Mouse (Mus musculus) kidney, embryonic 14.5 days (tissue): ENCODE measurements around the gene Slc11a2. TPM values are rescaled to one million over a fixed set of nuclear protein-coding genes. Genes with fewer than 3 reads are reported as not detected.
"Not testable (repeated sequence)": the region's sequence is repeated elsewhere in the genome, so short reads cannot be mapped to it uniquely, and the experiment has no call there.

ENCODE experiments used
- ATAC-seq: fragments of 200-750 bp; cut with Nextera tagmentation; 2 replicates; pipeline ENCODE4 v1.8.0; 2017; ENCODE audit warnings: moderate number of reproducible peaks, mild to moderate bottlenecking, moderate TSS enrichment, moderate library complexity; ENCODE audit not compliant: low FRiP score, low TSS enrichment
- H3K27ac ChIP-seq: fragments of 300-500 bp; sonication (generic); 2 replicates; pipeline ENCODE4 v1.5.1; 2014; ENCODE audit warnings: low read depth, mild to moderate bottlenecking, low read length, moderate library complexity, mixed read lengths
- H3K27me3 ChIP-seq: fragments of 300-500 bp; sonication (generic); 2 replicates; pipeline ENCODE4 v1.6.1; 2014; ENCODE audit warnings: mild to moderate bottlenecking, low read length; ENCODE audit not compliant: control insufficient read depth, insufficient read depth
- H3K36me3 ChIP-seq: fragments of 300-500 bp; sonication (generic); 2 replicates; pipeline ENCODE4 v1.6.1; 2014; ENCODE audit warnings: low read length, mixed read lengths; ENCODE audit not compliant: control insufficient read depth, insufficient read depth
- H3K4me1 ChIP-seq: fragments of 300-500 bp; sonication (generic); 2 replicates; pipeline ENCODE4 v1.6.1; 2014; ENCODE audit warnings: low read length, mixed read lengths; ENCODE audit not compliant: control insufficient read depth, insufficient read depth
- H3K4me2 ChIP-seq: fragments of 300-500 bp; sonication (generic); replicated peaks from 2 replicates; pipeline ENCODE4 v1.6.1; 2014; ENCODE audit warnings: low read depth, mild to moderate bottlenecking, low read length
- H3K4me3 ChIP-seq: fragments of 300-500 bp; sonication (generic); 2 replicates; pipeline ENCODE4 v1.5.1; 2014; ENCODE audit warnings: mild to moderate bottlenecking, low read length
- H3K9ac ChIP-seq: fragments of 300-500 bp; sonication (generic); 2 replicates; pipeline ENCODE4 v1.6.1; 2014; ENCODE audit warnings: low read depth, mild to moderate bottlenecking, low read length, moderate library complexity
- H3K9me3 ChIP-seq: fragments of 300-500 bp; sonication (generic); 2 replicates; pipeline ENCODE4 v1.6.1; 2016; ENCODE audit warnings: low read length; ENCODE audit not compliant: control insufficient read depth
- WGBS: fragments of 180-500 bp; shearing (Covaris S2); extraction: QIAGEN DNeasy Blood & Tissue Kit; methylation state at CpG from one replicate; pipeline ENCODE4 v1.1.7; 2014; 5-methylcytosine and 5-hydroxymethylcytosine counted together
- polyA plus RNA-seq: library from polyadenylated mRNA; unstranded; fragments of >200 nt; fragmentation: Nextera tagmentation; extraction: Ambion mirVana; gene quantifications from 2 replicates; pipeline ENCODE4 v1.2.1, GENCODE M21; 2014

Gene Slc11a2
- polyA plus RNA-seq, 1 experiment from 2014 or later, result 22.6 TPM

DNA sequence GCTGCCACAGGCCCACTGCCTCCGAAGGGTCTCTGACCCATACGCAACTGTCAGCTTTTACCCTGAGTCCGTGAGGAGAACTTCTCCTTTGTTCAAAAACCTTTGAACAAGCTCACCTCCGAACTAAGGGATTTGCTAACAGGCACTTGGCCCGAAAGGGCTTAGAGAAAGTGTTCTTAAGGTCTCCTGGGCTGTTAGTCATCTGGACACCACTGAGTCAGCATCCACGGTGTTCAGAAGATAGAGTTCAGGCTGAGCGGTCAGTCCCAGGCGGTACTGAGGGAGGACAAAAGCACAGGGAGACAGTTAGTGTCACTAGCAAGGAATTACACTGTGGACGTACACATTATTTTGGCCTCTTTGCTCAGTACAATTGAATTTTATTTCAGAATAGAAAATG lies 36.0 kb downstream of the Slc11a2 start:
- peaks cover 8% of the 10 kb centered on the region for H3K4me1 ChIP-seq
- no peak overlapping the region for H3K4me3 ChIP-seq
- H3K4me2 ChIP-seq, result no peak overlapping the region
- no peak overlapping the region for H3K9ac ChIP-seq
- no peaks in the 10 kb centered on the region for H3K27me3 ChIP-seq
- no peaks in the 10 kb centered on the region for H3K9me3 ChIP-seq
- peaks cover 6% of the 10 kb centered on the region for H3K36me3 ChIP-seq
- ATAC-seq, result no peak
- H3K27ac ChIP-seq, result no peak overlapping the region
- 41% methylated on average over 9 of the region's 9 CpGs for WGBS

DNA sequence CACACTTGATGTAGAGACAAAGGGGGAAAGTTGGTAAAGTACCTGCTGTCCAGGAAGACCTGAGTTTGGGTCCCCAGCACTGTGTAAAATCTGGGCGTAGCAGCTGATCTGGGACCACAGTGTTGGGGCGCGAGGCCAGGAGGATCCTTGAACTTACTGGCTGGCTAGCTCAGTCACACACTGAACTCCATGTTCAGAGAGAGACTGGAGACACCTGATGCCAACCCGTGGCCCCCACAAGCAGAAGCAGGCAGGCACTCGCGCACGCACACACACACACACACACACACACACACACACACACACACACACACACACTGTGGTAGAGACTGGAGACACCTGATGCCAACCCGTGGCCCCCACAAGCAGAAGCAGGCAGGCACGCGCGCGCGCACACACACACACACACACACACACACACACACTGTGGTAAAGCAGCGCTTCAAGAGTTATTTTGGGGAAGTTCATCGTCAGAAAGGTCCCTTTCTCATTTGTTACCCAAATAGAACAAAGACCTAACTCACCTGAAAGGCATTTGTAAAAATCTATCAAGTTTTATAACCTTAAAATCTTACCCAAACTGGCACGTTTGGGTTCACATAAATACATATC lies 36.5 kb downstream of the Slc11a2 start:
- ATAC-seq, result no peak
- 78% methylated on average over 16 of the region's 16 CpGs for WGBS
- H3K4me3 ChIP-seq, result no peak overlapping the region
- H3K4me2 ChIP-seq, result no peak overlapping the region
- H3K27ac ChIP-seq, result no peak overlapping the region
- peaks cover under 1% of the 10 kb centered on the region; the same call in 1 of the 2 replicates for H3K36me3 ChIP-seq
- peaks cover 8% of the 10 kb centered on the region for H3K4me1 ChIP-seq
- no peak overlapping the region for H3K9ac ChIP-seq
- H3K9me3 ChIP-seq, result no peaks in the 10 kb centered on the region
- H3K27me3 ChIP-seq, result no peaks in the 10 kb centered on the region

DNA sequence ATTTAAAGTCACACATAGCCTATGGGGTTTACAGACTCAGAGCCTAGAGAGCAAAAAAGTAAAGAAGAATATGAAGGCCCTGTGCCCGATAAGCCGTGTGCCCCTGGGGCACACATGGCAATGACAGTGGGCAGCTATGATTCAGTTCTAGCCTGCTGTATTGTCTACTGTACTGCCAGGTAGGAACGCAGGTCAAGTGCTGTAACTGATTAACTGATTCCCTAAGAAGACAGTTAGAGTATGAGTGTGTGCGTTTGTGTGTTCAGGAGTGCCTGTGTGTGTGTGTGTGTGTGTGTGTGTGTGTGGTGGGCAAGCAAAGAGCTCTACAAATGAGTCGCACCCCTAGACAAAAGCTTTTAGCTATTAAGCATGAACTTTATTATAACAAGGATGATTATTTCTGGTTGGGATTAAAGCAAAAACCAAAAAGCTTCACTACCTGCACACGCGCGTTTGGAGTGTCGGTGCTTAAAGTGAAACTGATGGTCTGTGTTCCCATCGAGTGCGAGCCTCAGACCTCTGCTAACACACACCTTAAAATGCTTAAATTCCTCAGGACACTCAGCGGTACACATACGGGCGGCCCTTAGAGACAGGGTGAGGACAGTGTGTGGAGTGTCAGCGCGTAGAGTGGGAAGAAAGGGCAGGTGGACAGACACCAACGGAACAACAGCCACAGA lies 37.2 kb downstream of the Slc11a2 start:
- Histone ChIP-seq H3K27me3 (no peaks in the 10 kb centered on the region), H3K9me3 (no peaks in the 10 kb centered on the region), H3K4me2 (no peak overlapping the region), H3K27ac (no peak overlapping the region), H3K9ac (no peak overlapping the region), H3K4me1 (peaks cover 8% of the 10 kb centered on the region), H3K36me3 (no peaks in the 10 kb centered on the region), H3K4me3 (no peak overlapping the region)
- no peak for ATAC-seq
- 89% methylated on average over 17 of the region's 17 CpGs for WGBS

DNA sequence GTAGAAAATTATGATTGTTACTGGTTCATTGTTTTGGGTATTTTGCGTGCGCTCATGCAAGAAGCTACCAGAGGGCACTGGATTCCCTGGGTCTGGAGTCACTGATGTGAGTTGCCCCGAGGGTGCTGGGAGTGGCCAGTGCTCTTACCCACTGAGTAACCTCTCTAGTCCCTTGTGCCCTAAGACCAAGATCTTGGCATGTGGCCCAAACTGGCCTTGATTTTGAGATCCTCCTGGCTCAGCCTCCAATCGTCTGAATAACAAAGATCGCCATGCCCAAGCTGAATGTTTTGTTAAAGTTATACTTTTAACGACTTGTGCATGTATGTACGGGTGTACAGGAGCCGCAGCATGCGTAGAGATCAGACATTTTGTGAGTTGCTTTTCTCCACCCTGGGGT lies 39.2 kb downstream of the Slc11a2 start:
- Histone ChIP-seq H3K4me3 (no peak overlapping the region), H3K27ac (no peak overlapping the region), H3K4me1 (peaks cover 8% of the 10 kb centered on the region), H3K9me3 (no peaks in the 10 kb centered on the region), H3K4me2 (no peak overlapping the region), H3K27me3 (no peaks in the 10 kb centered on the region), H3K9ac (no peak overlapping the region), H3K36me3 (no peaks in the 10 kb centered on the region)
- WGBS, result 88% methylated on average over 9 of the region's 9 CpGs
- no peak for ATAC-seq

DNA sequence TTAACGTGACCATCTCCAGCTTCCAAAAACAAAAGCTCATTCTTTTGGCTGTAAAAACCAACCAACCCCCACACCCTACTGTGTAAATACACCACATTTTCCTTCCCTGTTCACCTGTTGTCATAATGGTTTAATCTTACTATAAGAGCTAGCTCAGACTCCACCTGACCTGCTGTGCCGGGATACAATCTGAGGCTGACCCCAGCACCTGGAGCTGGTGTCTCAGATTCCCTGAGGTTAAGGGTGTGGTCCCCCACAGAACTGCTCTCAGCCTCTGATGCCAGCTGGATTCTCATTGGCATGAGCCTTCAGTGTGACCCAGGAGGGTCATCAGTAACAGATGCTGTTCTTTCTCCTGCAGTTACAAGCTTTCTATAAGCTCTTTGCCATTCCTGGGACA lies 44.8 kb downstream of the Slc11a2 start:
- no peaks in the 10 kb centered on the region for H3K4me1 ChIP-seq
- H3K27ac ChIP-seq, result no peak overlapping the region
- H3K36me3 ChIP-seq, result no peaks in the 10 kb centered on the region
- no peak overlapping the region for H3K4me3 ChIP-seq
- 53% methylated on average over 2 of the region's 2 CpGs for WGBS
- no peak overlapping the region for H3K4me2 ChIP-seq
- no peak overlapping the region for H3K9ac ChIP-seq
- no peak for ATAC-seq
- H3K9me3 ChIP-seq, result no peaks in the 10 kb centered on the region
- H3K27me3 ChIP-seq, result no peaks in the 10 kb centered on the region

DNA sequence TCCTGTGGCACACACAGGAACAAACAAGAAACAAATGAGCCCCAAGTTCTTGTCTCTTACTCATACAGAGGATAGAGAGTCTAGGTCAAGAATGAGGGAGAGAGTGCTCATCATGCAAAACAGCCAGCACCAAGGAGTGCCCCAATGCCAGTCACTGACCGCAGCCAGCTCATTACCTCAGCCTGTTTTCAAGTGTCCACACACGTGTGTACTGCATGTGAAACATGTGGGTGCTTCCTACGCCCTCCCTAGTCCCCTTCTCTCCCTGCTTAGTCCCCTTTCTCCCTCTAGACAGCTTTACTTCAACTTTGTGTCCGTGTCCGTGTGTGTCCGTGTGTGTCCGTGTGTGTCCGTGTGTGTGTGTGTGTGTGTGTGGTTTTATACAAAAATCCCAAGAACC lies 45.2 kb downstream of the Slc11a2 start:
- Histone ChIP-seq H3K4me3 (no peak overlapping the region), H3K9ac (no peak overlapping the region), H3K27me3 (no peaks in the 10 kb centered on the region), H3K4me2 (no peak overlapping the region), H3K9me3 (no peaks in the 10 kb centered on the region), H3K27ac (no peak overlapping the region), H3K4me1 (no peaks in the 10 kb centered on the region), H3K36me3 (no peaks in the 10 kb centered on the region)
- no peak for ATAC-seq
- 92% methylated on average over 8 of the region's 8 CpGs for WGBS

DNA sequence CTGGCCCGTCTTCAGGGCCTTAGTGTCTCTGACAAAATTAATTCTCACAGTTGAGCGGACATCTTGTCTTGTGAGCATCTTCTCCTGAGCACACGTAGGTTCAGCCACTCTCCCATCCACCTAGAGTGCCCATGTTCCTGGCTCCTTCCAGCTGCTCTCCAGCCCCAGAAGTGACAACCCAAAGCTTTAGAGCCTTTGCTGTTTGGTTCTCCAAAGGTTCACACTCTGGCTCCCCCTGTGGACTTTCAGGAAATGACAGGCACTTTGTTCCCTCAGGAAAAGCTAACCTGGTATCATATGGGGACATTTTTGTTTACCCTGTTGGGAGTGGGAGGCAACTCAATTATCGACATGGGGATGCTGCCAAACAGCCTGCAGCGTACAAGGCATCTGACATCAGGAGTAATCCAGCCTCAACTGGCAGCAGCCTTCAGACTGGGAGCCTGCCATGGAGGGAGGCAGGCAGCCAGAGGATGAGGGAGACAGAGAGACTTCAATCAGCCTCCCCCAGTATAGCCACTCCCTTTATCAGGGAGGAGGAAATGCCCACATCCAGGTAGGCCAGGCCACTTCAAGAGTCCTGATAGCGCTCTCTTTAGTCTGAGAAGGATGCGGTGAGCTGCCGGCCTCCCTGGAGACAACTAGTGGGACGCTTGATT lies 46.9 kb downstream of the Slc11a2 start:
- 32% methylated on average over 3 of the region's 9 CpGs for WGBS
- not testable (repeated sequence) for H3K27ac ChIP-seq, H3K36me3 ChIP-seq, H3K4me2 ChIP-seq, H3K27me3 ChIP-seq, H3K9ac ChIP-seq, H3K9me3 ChIP-seq, H3K4me1 ChIP-seq, H3K4me3 ChIP-seq
- 0 out of 2 replicates have a peak, but pooled peaks have one; percentile 32 for ATAC-seq

DNA sequence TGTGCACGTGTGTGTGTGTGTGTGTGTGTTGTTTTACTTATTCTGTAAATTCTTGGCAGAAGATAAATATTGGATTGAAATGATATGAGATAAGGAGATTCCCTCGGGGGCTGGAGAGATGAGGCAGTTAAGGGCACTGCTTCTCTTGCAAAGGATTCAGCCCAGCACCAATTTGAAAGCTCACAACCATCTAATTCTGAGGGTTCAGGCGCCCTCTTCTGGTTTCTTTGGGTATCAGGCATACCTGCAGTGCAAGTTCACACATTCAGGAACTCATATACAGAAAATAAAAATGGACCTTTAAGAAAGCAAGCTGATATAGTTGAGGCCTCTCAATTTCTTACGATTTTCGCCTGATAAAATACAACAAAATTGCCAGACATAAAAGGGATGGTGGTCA lies 49.8 kb downstream of the Slc11a2 start:
- no peak for ATAC-seq
- H3K9me3 ChIP-seq, result peaks cover 8% of the 10 kb centered on the region
- WGBS, result 39% methylated on average over 5 of the region's 5 CpGs

DNA sequence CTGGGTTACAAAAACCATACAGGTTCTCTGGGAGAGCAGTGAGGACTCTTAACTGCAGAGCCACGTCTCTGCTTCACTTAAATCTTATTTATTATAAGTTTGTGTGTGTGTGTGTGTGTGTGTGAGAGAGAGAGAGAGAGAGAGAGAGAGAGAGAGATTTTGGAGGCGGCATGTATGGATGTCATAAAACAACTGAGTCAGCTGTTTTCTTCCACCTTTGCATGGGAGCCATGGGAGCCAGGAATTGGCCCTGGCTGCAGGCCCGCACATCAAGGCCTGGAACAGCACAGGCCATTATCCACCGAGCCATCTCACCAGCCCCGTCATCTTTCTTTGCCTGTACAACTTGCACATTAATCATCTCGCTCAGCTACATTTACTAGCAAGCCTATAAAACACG lies 57.8 kb downstream of the Slc11a2 start:
- Histone ChIP-seq H3K4me2 (no peak overlapping the region), H3K9me3 (no peaks in the 10 kb centered on the region), H3K27me3 (no peaks in the 10 kb centered on the region), H3K9ac (no peak overlapping the region), H3K4me3 (no peak overlapping the region), H3K36me3 (no peaks in the 10 kb centered on the region), H3K27ac (no peak overlapping the region), H3K4me1 (no peaks in the 10 kb centered on the region)
- WGBS, result 59% methylated on average over 7 of the region's 7 CpGs
- no peak for ATAC-seq

More for the DNA sequence above, 49.8 kb downstream of the Slc11a2 start:
- H3K27me3 ChIP-seq, result no peaks in the 10 kb centered on the region
- no peaks in the 10 kb centered on the region for H3K4me1 ChIP-seq
- no peaks in the 10 kb centered on the region for H3K36me3 ChIP-seq
- H3K4me2 ChIP-seq, result no peak overlapping the region
- H3K27ac ChIP-seq, result no peak overlapping the region
- no peak overlapping the region for H3K4me3 ChIP-seq
- H3K9ac ChIP-seq, result no peak overlapping the region
